Mouse (Mus musculus): ENCODE data around the gene Egfl6. TPM values are rescaled to one million over a fixed set of nuclear protein-coding genes. Genes with fewer than 3 reads are reported as not detected.

Gene Egfl6
- total and polyA plus RNA-seq, 3 experiments = 0.04 TPM; not detected in 2

- Histone ChIP-seq H3K27ac (ENCODE audit: insufficient read depth, low read depth) (no peak overlapping the region), H3K79me2 (replicated peaks; ENCODE audit: control insufficient read depth, extremely low read depth, insufficient read depth, poor library complexity, severe bottlenecking) (no peaks in the 10 kb centered on the region), H3K27me3 (replicated peaks) (no peaks in the 10 kb centered on the region), H3K9me3 (replicated peaks; ENCODE audit: low read length) (no peaks in the 10 kb centered on the region), H3K4me2 (ENCODE audit: insufficient read depth, low read depth, poor library complexity, severe bottlenecking) (no peak overlapping the region), H3K4me3 (replicated peaks in 1 of 3; ENCODE audit: low read depth in 2 of 3, low read length in 2 of 3, poor library complexity in 1 of 3) (no peak overlapping the region), H3K36me3 (replicated peaks in 1 of 2; ENCODE audit: control insufficient read depth in 1 of 2, insufficient read depth in 1 of 2, low read length in 1 of 2) (peaks cover 0 to 10% of the 10 kb centered on the region in 2 experiments), H3K4me1 (ENCODE audit: control insufficient read depth in 1 of 2, insufficient read depth in 2 of 2) (no peaks in the 10 kb centered on the region), H3K9ac (ENCODE audit: insufficient read depth, low read depth) (no peak overlapping the region)
- DNase-seq (ENCODE audit: extremely low read depth) = no peak
- in situ Hi-C loops (cut with MboI; ENCODE audit: low pct_ligation_motif_present, low pct_unique_long_range_greater_than_20kb, low sequenced_read_pairs) = no loop called here
- dilution Hi-C loops (cut with MboI; ENCODE audit: extremely low pct_ligation_motif_present, extremely low pct_unique_long_range_greater_than_20kb, low sequenced_read_pairs) = no loop called here
- TF ChIP-seq POLR2AphosphoS2 (IDR thresholded peaks at IDR 0.05; ENCODE audit: low read depth, low read length) (no peak), RAD21 (IDR thresholded peaks at IDR 0.05; ENCODE audit: low read depth, low read length) (no peak), ZKSCAN1 (IDR thresholded peaks at IDR 0.05; ENCODE audit: borderline replicate concordance, low read depth, low read length) (no peak), SIN3A (IDR thresholded peaks at IDR 0.05; ENCODE audit: low read length) (no peak), PAX5 (IDR thresholded peaks at IDR 0.05; ENCODE audit: low read length) (no peak), RCOR1 (conservative IDR thresholded peaks at IDR 0.05; ENCODE audit: low read depth, low read length) (no peak), GABPA (IDR thresholded peaks at IDR 0.05; ENCODE audit: insufficient replicate concordance, low read depth, low read length) (no peak), NELFE (IDR thresholded peaks at IDR 0.05; ENCODE audit: low read depth, low read length) (no peak), HCFC1 (IDR thresholded peaks at IDR 0.05; ENCODE audit: low read depth, low read length) (no peak), ZNF384 (IDR thresholded peaks at IDR 0.05; ENCODE audit: low read depth, low read length) (no peak), ETS1 (conservative IDR thresholded peaks at IDR 0.05; ENCODE audit: low read depth, low read length) (no peak)
Measured at GRCm38 (mm10) chrX:166497771-166498170, 87.7 kb downstream of the Egfl6 start.

- dilution Hi-C loops (cut with MboI; ENCODE audit: extremely low pct_ligation_motif_present, extremely low pct_unique_long_range_greater_than_20kb, low sequenced_read_pairs) = no loop called here
- Histone ChIP-seq H3K27me3 (replicated peaks) (no peaks in the 10 kb centered on the region), H3K4me1 (ENCODE audit: control insufficient read depth in 1 of 2, insufficient read depth in 2 of 2) (no peaks in the 10 kb centered on the region), H3K4me2 (ENCODE audit: insufficient read depth, low read depth, poor library complexity, severe bottlenecking) (peak overlapping the region; percentile 71; the same call in 1 of the 2 replicates), H3K79me2 (replicated peaks; ENCODE audit: control insufficient read depth, extremely low read depth, insufficient read depth, poor library complexity, severe bottlenecking) (no peaks in the 10 kb centered on the region), H3K27ac (ENCODE audit: insufficient read depth, low read depth) (no peak overlapping the region), H3K36me3 (replicated peaks in 1 of 2; ENCODE audit: control insufficient read depth in 1 of 2, insufficient read depth in 1 of 2, low read length in 1 of 2) (no peaks in the 10 kb centered on the region), H3K4me3 (replicated peaks in 1 of 3; ENCODE audit: low read depth in 2 of 3, low read length in 2 of 3, poor library complexity in 1 of 3) (no peak overlapping the region), H3K9ac (ENCODE audit: insufficient read depth, low read depth) (no peak overlapping the region; the same call in 1 of the 2 replicates), H3K9me3 (replicated peaks; ENCODE audit: low read length) (no peaks in the 10 kb centered on the region)
- in situ Hi-C loops (cut with MboI; ENCODE audit: low pct_ligation_motif_present, low pct_unique_long_range_greater_than_20kb, low sequenced_read_pairs) = no loop called here
- DNase-seq (ENCODE audit: extremely low read depth) = no peak
- TF ChIP-seq NELFE (IDR thresholded peaks at IDR 0.05; ENCODE audit: low read depth, low read length) = no peak
- TF ChIP-seq TBP (conservative IDR thresholded peaks at IDR 0.05; ENCODE audit: low read depth, low read length) = peak; percentile 87
Measured at GRCm38 (mm10) chrX:166495052-166495451, 90.5 kb downstream of the Egfl6 start.

GRCm38 (mm10) chrX:166479365-166479983, 106.0 kb downstream of the Egfl6 start, which contains the start of gene Rab9:
Rab9 (minus strand) TSS chrX:166479867.
- Histone ChIP-seq H3K79me2 (replicated peaks; ENCODE audit: control insufficient read depth, extremely low read depth, insufficient read depth, poor library complexity, severe bottlenecking) (peaks cover 41% of the 10 kb centered on the region), H3K27me3 (replicated peaks) (no peaks in the 10 kb centered on the region), H3K4me3 (replicated peaks in 1 of 3; ENCODE audit: low read depth in 2 of 3, low read length in 2 of 3, poor library complexity in 1 of 3) (peak within 1 kb of the TSS; percentile 64 to 89 (median 81)), H3K9me3 (replicated peaks; ENCODE audit: low read length) (no peaks in the 10 kb centered on the region), H3K4me2 (ENCODE audit: insufficient read depth, low read depth, poor library complexity, severe bottlenecking) (peak within 1 kb of the TSS; percentile 71), H3K4me1 (ENCODE audit: control insufficient read depth in 1 of 2, insufficient read depth in 2 of 2) (peaks cover 4 to 13% of the 10 kb centered on the region in 2 experiments; a peak in 1 of 4 replicates), H3K27ac (ENCODE audit: insufficient read depth, low read depth) (peak within 1 kb of the TSS; percentile 29), H3K9ac (ENCODE audit: insufficient read depth, low read depth) (peak within 1 kb of the TSS; percentile 78), H3K36me3 (replicated peaks in 1 of 2; ENCODE audit: control insufficient read depth in 1 of 2, insufficient read depth in 1 of 2, low read length in 1 of 2) (peaks cover 0 to 21% of the 10 kb centered on the region in 2 experiments)
- peak; percentile 86 for DNase-seq (ENCODE audit: extremely low read depth)
- in situ Hi-C loops (cut with MboI; ENCODE audit: low pct_ligation_motif_present, low pct_unique_long_range_greater_than_20kb, low sequenced_read_pairs) (no loop called here), dilution Hi-C loops (cut with MboI; ENCODE audit: extremely low pct_ligation_motif_present, extremely low pct_unique_long_range_greater_than_20kb, low sequenced_read_pairs) (no loop called here)
- peak; percentile 68 for TF ChIP-seq POLR2A (IDR thresholded peaks at IDR 0.05; ENCODE audit: low read depth, low read length)
- TF ChIP-seq JUND (conservative IDR thresholded peaks at IDR 0.05; ENCODE audit: low read depth, low read length) = no peak
- TF ChIP-seq NELFE (IDR thresholded peaks at IDR 0.05; ENCODE audit: low read depth, low read length) = peak; percentile 57; the same call in 1 of the 2 replicates
